20 mouse cellular contexts compared by ENCODE assay signal in the genomic region with DNA sequence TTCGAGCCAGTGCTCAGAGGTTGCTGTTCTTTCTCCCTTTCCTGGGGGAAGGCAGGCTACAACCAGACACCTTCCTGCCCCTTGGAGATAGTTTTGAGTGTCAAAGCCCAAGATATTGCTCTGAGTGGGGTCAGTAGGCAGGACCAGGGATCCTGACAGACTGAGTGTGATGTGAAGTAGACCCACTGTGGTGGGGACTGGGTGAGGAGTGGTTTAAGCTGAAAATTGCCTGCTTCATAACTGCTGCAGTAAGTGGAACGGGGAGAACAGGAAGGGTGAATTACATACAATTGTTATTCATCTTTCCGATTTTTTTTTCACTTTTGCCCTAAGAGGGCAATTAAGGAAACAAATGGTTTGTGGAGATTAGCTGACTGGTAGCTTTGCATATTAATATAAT.
DNase-seq lines count a peak whose midpoint lies in the region; ATAC-seq lines count a peak whose summit lies in the region.
"Had no signal": no experiment of that assay in that cellular context is flagged by ENCODE, and none has a peak within 500 bp of the region (broad histone marks: within the 10 kb centered on the region; RNA-seq: fewer than 3 reads in every experiment).

No protein-coding gene starts in this region.

- H3K9me3 ChIP-seq in heart, embryonic 14.5 days (ENCODE audit: control insufficient read depth, low read length), result no peaks in the 10 kb centered on the region
- no peaks in the 10 kb centered on the region for H3K9me3 ChIP-seq in forebrain, embryonic 12.5 days
- H3K9me3 ChIP-seq in hindbrain, embryonic 11.5 days (ENCODE audit: control insufficient read depth, low read length), result no peaks in the 10 kb centered on the region
- no peaks in the 10 kb centered on the region for H3K9me3 ChIP-seq in midbrain, embryonic 14.5 days (ENCODE audit: control insufficient read depth, low read length)
- H3K9me3 ChIP-seq: limb, embryonic 10.5 days had no signal

- peaks cover 2 to 3% of the 10 kb centered on the region in 2 experiments; a peak in 2 of 4 replicates for H3K4me1 ChIP-seq in heart, embryonic 14.5 days (ENCODE audit: control insufficient read depth in 2 of 2, insufficient read depth in 2 of 2, low read length in 2 of 2)
- H3K4me1 ChIP-seq in forebrain, embryonic 12.5 days, result peaks cover 13% of the 10 kb centered on the region; the same call in 1 of the 2 replicates
- no peaks in the 10 kb centered on the region for H3K4me1 ChIP-seq in hindbrain, embryonic 11.5 days (replicated peaks; ENCODE audit: control insufficient read depth, insufficient read depth, low read length)
- 0 out of 2 replicates have a peak, but pooled peaks cover 2% of the 10 kb centered on the region for H3K4me1 ChIP-seq in midbrain, embryonic 14.5 days (ENCODE audit: control insufficient read depth, insufficient read depth, low read length)
- H3K4me1 ChIP-seq: limb, embryonic 10.5 days had no signal

- 42% methylated on average over 3 of the region's 3 CpGs for WGBS in heart, embryonic 14.5 days
- WGBS in forebrain, embryonic 12.5 days, result 30% methylated on average over 3 of the region's 3 CpGs
- 48% methylated on average over 3 of the region's 3 CpGs for WGBS in hindbrain, embryonic 11.5 days
- 30% methylated on average over 3 of the region's 3 CpGs for WGBS in midbrain, embryonic 14.5 days

- no peak for DNase-seq in heart, postnatal 36 days
- no peak for DNase-seq in hindbrain, embryonic 11.5 days (ENCODE audit: low spot score)
- peak; percentile 14 for DNase-seq in midbrain, embryonic 14.5 days
- no peak for DNase-seq in urinary bladder, postnatal 14 days (ENCODE audit: low spot score)
- DNase-seq in gastrocnemius, postnatal 4 days (ENCODE audit: low spot score in 2 of 2), result no peak
- no peak for DNase-seq in urinary bladder, postnatal 36 days (ENCODE audit: low spot score in 2 of 2)
- DNase-seq: adrenal gland, adult 8-10 months; B cell, adult 2 months; cerebellum, adult 11 months; cerebellum, postnatal 14 days; gastrocnemius, postnatal 25 days; kidney, postnatal 10 days; lung, embryonic 14.5 days; right cerebral cortex, postnatal 14 days had no signal

- H3K27ac ChIP-seq in heart, embryonic 14.5 days (replicated peaks in 1 of 2; ENCODE audit: control insufficient read depth in 1 of 2, insufficient read depth in 1 of 2, low read depth in 2 of 2, low read length in 2 of 2), result peak overlapping the region; percentile 60 to 70
- H3K27ac ChIP-seq in forebrain, embryonic 12.5 days, result peak overlapping the region; percentile 81
- H3K27ac ChIP-seq in hindbrain, embryonic 11.5 days (ENCODE audit: low read depth, low read length), result peak overlapping the region; percentile 56; the same call in 1 of the 2 replicates
- peak overlapping the region; percentile 63; the same call in 1 of the 2 replicates for H3K27ac ChIP-seq in midbrain, embryonic 14.5 days (replicated peaks; ENCODE audit: low read depth, low read length)
- H3K27ac ChIP-seq: layer of hippocampus, adult 2 months; limb, embryonic 10.5 days had no signal

- H3K9ac ChIP-seq in heart, embryonic 14.5 days (ENCODE audit: low read length), result no peak overlapping the region
- no peak overlapping the region for H3K9ac ChIP-seq in forebrain, embryonic 12.5 days
- H3K9ac ChIP-seq in hindbrain, embryonic 11.5 days (ENCODE audit: low read depth, low read length), result no peak overlapping the region
- H3K9ac ChIP-seq in midbrain, embryonic 14.5 days (replicated peaks; ENCODE audit: low read length), result no peak overlapping the region
- H3K9ac ChIP-seq: lung, embryonic 14.5 days had no signal

- no peaks in the 10 kb centered on the region for H3K27me3 ChIP-seq in heart, embryonic 14.5 days (ENCODE audit: control insufficient read depth, insufficient read depth, low read length)
- no peaks in the 10 kb centered on the region for H3K27me3 ChIP-seq in forebrain, embryonic 12.5 days
- no peaks in the 10 kb centered on the region for H3K27me3 ChIP-seq in hindbrain, embryonic 11.5 days (ENCODE audit: control insufficient read depth, insufficient read depth, low read length)
- H3K27me3 ChIP-seq in midbrain, embryonic 14.5 days (ENCODE audit: control insufficient read depth, insufficient read depth, low read length), result no peaks in the 10 kb centered on the region

- H3K4me3 ChIP-seq in heart, embryonic 14.5 days (ENCODE audit: control insufficient read depth in 1 of 2, insufficient read depth in 1 of 2, low read depth in 1 of 2, low read length in 2 of 2), result no peak overlapping the region
- H3K4me3 ChIP-seq in forebrain, embryonic 12.5 days (replicated peaks), result no peak overlapping the region
- no peak overlapping the region for H3K4me3 ChIP-seq in hindbrain, embryonic 11.5 days (ENCODE audit: low read depth, low read length)
- no peak overlapping the region for H3K4me3 ChIP-seq in midbrain, embryonic 14.5 days (replicated peaks; ENCODE audit: low read depth, low read length)
- H3K4me3 ChIP-seq: layer of hippocampus, adult 2 months; limb, embryonic 10.5 days had no signal

- H3K4me2 ChIP-seq in heart, embryonic 14.5 days (ENCODE audit: low read length), result 0 out of 2 replicates have a peak overlapping the region, but pooled peaks have one; percentile 11
- H3K4me2 ChIP-seq in forebrain, embryonic 12.5 days, result peak overlapping the region; percentile 31
- no peak overlapping the region for H3K4me2 ChIP-seq in hindbrain, embryonic 11.5 days (replicated peaks; ENCODE audit: low read depth, low read length)
- peak overlapping the region; percentile 30 for H3K4me2 ChIP-seq in midbrain, embryonic 14.5 days (ENCODE audit: low read length)
- H3K4me2 ChIP-seq: liver, embryonic 11.5 days; lung, embryonic 14.5 days had no signal

- intact Hi-C loops in heart, postnatal 36 days (cut with DNase I), result no loop called here

- no peak for ATAC-seq in heart, embryonic 14.5 days (ENCODE audit: insufficient number of reproducible peaks, insufficient read depth, low FRiP score, low read depth)
- ATAC-seq in forebrain, embryonic 12.5 days (ENCODE audit: low FRiP score), result peak; percentile 61
- ATAC-seq in hindbrain, embryonic 11.5 days (ENCODE audit: low FRiP score), result peak; percentile 47; the same call in 1 of the 2 replicates
- peak; percentile 40; the same call in 1 of the 2 replicates for ATAC-seq in midbrain, embryonic 14.5 days (ENCODE audit: low FRiP score, low TSS enrichment)
- ATAC-seq: intestine, embryonic 16.5 days had no signal

- no peaks in the 10 kb centered on the region for H3K36me3 ChIP-seq in heart, embryonic 14.5 days (ENCODE audit: control insufficient read depth, insufficient read depth, low read length)
- no peaks in the 10 kb centered on the region for H3K36me3 ChIP-seq in forebrain, embryonic 12.5 days (replicated peaks)
- no peaks in the 10 kb centered on the region for H3K36me3 ChIP-seq in hindbrain, embryonic 11.5 days (ENCODE audit: control insufficient read depth, insufficient read depth, low read length)
- no peaks in the 10 kb centered on the region for H3K36me3 ChIP-seq in midbrain, embryonic 14.5 days (ENCODE audit: control insufficient read depth, insufficient read depth, low read length)
- H3K36me3 ChIP-seq: limb, embryonic 10.5 days had no signal
